Mouse (Mus musculus) cerebellum, adult 11-12 months (tissue): ENCODE measurements around the gene Kirrel2.
A peak's percentile ranks its signal among the peaks of the same experiment; 100 is the strongest.

Experiments
- DNase-seq: peaks from one replicate; pipeline ENCODE4 v3.0.0; 2022

Kirrel2 gene

DNA sequence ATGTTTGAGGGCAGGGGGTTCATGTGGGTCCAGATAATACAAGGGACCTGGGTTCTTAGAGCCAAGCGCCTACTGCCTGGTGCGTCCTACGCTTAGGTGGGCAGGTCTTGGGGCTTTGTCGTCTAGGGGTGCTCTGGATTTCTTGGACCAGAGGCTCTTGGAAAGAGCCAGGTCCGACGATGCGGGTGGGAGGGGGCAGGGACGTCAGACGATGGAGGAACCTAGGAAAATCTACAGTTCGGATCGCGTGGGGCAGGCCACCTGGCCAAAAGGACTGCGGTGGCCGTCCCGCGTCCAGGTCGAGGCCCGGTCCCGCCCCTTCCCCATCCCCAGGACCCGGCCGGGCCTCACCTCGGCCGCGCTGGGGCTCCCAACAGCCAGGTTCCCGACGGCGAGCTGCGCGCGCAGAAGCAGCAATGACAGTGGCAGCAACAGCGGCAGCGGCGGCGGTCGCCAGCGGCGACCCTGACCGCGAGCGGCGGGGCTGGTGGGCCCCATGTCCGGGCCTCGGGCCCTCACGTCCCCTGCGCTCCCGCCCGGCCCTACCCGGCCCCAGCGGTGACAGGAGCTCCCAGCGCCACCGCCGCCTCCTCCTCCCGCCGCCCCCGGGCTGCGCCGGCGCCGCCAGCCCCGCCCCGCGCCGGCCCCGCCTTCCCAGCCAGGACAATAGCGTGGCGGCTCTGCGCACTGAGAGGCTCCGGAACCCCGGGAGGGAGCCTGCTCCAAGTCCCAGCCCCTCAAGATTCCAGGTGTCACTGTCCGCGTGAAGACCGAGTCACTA is 12.3 kb downstream of the Kirrel2 start, which contains the start of gene Aplp1:
TSS of gene Aplp1 (minus strand) at position 565 of the 781 bp plus-strand sequence.
- peak; percentile 82 for DNase-seq

- peak; percentile 66 for DNase-seq
Observed at GRCm38 (mm10) chr7:30444154-30444970, 13.1 kb downstream of the Kirrel2 start.

DNA sequence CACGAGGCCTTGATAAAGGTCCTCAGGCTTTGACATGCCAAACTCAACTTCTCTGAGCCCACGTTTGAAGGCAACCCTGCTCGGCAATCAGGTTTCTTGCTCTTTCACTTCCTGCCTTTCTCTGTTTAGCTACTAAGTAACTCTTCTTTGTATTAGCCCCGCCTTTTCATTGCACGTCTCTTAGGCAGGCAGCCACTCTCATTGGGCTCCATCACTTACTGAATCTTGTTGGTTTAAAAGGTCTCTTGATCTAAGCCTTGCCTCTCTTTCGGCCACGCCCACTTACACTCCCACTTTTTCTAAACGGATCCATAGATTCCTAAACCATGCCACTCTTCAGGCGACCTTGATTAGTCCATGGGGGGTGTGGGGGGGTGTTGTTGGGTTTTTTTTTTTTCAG is 13.8 kb downstream of the Kirrel2 start:
- DNase-seq, result peak; percentile 39

GRCm38 (mm10) chr7:30440697-30441096 is 16.8 kb downstream of the Kirrel2 start:
- peak; percentile 65 for DNase-seq

- DNase-seq, result no peak
Observed at GRCm38 (mm10) chr7:30439734-30440133, 17.8 kb downstream of the Kirrel2 start.

GRCm38 (mm10) chr7:30436879-30437278 is 20.6 kb downstream of the Kirrel2 start:
- DNase-seq, result peak; percentile 23

DNA sequence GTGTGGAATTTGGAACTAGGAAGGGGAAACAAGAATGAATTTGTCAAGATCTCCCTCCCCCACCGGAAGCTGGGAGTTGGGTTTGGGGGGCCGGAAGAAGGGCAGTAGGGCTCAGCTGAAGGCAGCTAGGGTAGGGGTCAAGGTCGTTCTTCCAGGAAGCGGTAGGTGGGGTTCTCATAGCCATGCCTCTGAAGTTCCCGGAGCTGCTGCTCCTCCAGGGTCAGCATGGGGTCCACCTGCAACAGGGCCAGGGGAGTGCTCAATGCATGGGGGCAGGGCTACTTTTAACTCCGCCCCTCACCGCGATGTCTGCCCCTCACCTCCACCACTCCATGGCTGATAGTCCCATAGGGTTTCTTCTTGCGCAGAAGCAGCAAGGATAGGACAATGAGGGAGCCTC is 22.3 kb downstream of the Kirrel2 start:
- DNase-seq, result peak; percentile 39

- peak; percentile 17 for DNase-seq
Observed at GRCm38 (mm10) chr7:30434701-30435100, 22.8 kb downstream of the Kirrel2 start.

DNA sequence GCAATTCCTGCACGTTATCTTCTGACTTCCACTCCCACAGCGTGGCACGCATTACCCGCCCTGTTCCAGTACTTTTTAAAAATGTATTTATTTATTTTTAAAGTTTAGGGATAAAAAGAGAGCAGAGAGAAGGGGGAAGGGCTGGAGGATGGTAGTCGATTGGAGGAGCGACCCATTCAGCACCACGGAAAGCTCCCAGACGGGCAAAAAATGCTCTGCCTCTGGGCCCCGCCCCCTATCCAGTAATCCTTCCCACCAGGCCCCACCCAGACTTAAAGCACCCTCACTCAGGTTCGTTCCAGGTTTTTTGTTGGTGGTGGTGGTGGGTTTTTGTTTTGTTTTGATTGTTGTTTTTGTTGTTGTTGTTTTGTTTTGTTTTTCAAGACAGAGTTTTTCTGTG is 23.3 kb downstream of the Kirrel2 start:
- DNase-seq, result no peak

DNA sequence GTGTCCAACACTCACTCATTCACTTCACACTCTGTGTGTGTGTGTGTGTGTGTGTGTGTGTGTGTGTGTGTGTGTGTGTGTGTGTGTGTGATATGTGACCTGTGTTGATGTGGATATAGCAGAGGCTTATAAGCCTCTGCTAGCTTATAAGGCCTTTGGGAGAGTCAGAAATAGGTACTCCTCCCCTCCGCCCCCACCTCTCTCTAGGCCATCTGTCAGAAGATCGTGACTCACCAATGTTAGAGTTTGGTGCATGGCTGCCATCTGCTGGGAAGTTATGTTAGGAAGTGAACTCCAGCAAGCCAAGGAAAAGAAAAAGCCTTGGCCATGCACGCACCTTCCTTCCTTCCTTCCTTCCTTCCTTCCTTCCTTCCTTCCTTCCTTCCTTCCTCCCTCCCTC is 25.7 kb downstream of the Kirrel2 start:
- peak; percentile 92 for DNase-seq

- peak; percentile 22 for DNase-seq
Observed at GRCm38 (mm10) chr7:30430191-30430590, 27.3 kb downstream of the Kirrel2 start.

- DNase-seq, result no peak
Observed at GRCm38 (mm10) chr7:30429327-30429726, 28.2 kb downstream of the Kirrel2 start.

DNA sequence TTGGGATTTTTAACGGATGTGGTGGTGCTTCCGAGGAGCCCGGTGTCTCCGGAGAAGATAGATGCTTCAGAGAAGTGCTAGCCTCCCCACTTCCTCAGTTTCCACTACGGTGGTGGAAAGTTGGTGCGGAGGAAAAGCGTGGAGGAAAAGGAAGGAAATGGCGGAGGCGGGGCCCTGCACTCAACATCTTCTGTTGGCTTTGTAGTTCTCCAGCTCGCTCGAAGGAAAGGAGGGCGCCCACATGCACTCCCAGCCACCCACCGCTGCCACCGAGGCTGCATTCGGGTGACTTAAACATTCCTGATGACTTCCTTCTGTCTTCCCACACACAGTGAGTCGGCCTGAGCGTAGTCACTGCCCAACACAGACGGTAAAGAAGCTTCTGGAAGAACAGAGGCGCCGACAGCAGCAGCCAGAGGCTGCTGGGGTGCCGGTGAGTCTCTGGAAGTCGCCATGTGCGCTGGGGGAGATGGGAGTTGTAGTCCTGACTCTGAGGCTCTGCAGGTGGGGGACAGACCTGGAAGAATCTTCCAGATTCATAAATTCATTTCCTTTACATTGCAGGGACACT is 34.3 kb downstream of the Kirrel2 start:
- peak; percentile 51 for DNase-seq

DNA sequence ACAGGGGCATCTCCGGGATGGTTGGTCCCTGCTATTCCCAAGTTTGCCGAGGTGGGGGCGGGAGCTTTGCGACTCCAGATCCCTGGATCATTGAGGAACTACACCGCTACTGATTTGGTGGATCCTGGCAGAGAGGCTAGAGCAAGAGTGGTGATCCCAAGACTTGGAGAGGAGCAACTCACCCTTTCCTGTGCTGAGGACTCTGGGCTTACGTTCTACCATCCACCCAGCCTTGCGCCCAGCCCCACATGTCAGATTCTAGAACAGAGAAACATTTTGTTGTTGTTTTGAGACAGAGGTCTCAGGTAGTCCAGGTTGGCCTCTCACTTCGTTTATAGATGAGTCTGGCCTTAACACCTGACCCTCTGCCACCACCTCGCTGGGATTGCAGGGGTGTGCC is 34.9 kb downstream of the Kirrel2 start:
- DNase-seq, result no peak

GRCm38 (mm10) chr7:30421890-30422435 is 35.5 kb downstream of the Kirrel2 start:
- DNase-seq, result peak; percentile 92

- DNase-seq, result peak; percentile 79
Observed at GRCm38 (mm10) chr7:30421175-30421889, 36.2 kb downstream of the Kirrel2 start, which contains the start of gene Nfkbid. Nfkbid (plus strand) TSS chr7:30421732.

- DNase-seq, result no peak
Observed at GRCm38 (mm10) chr7:30420673-30421072, 36.8 kb downstream of the Kirrel2 start.

GRCm38 (mm10) chr7:30419561-30420499 is 37.7 kb downstream of the Kirrel2 start, which contains the start of gene Hcst:
Hcst (minus strand) TSS chr7:30419854.
- DNase-seq, result peak; percentile 29

- peak; percentile 23 for DNase-seq
Observed at GRCm38 (mm10) chr7:30417856-30418255, 39.6 kb downstream of the Kirrel2 start.

DNA sequence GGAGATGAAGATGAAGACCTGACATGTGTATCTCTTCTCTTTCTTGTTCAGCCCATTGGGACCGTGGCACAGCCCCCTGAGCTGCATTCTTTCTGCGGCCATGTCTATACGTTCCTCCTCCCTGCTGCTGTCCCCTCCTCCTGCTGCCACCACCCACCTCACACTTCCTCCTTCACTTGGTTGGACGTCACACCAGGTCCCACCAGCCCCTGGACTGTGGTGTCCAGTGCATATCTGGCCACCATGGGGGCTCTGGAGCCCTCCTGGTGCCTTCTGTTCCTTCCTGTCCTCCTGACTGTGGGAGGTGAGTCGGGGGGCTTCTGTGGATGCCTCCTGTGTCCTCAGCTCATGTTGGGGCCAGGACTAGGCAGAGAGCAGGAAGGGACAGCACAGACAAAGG is 43.9 kb downstream of the Kirrel2 start, which contains the start of gene Tyrobp:
TSS of gene Tyrobp (plus strand) at position 165 of the 400 bp plus-strand sequence.
- no peak for DNase-seq

- no peak for DNase-seq
Observed at GRCm38 (mm10) chr7:30412735-30413147, 44.7 kb downstream of the Kirrel2 start.
